22 mouse cellular contexts compared by ENCODE assay signal in the genomic region with DNA sequence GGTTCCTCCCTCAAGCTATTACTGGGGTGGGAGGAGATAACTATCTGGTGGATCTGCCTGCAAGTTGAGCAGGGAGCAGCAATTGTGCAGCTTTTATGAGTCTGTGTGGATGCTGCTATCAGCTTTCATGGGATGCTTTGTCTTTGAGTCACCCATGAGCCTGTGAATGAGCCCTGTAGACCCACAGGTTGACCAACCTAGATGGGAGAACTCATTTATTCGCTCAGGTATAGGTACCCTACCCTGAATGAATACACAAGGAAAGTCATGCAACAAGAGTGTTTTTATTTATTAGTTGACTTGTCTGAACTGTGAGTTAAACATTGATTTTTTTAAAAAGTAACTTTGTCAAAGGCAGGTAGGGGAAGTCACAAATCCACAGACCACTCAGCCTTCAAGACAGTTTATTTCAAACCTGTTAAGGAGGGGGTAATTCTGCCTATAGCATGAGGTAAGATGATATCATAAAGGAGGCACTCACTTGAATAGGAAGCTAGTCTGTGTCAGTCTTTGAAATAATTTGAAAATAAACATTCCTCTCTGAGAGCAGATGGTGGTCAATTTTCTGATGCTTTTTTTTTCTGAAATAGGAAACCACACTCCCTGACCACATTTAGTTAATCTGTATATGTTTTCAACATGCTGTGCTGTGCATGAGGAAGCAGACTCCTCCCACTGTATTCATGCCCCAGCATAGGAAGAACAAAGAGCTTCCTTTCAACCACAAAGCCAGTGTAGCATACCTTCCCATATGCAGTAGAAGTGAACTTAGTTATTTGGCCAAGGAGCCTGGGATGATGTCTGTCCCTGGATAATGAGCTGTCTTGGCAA.
A peak's percentile ranks its signal among the peaks of the same experiment; 100 is the strongest.
DNase-seq lines count a peak whose midpoint lies in the region; ATAC-seq and TF ChIP-seq lines count a peak whose summit lies in the region.
"Had no signal": no experiment of that assay in that cellular context is flagged by ENCODE, and none has a peak within 500 bp of the region (broad histone marks: within the 10 kb centered on the region; RNA-seq: fewer than 3 reads in every experiment).

No protein-coding gene starts in this region.

- ATAC-seq in hindbrain, postnatal 0 days: no peak
- ATAC-seq in hematopoietic stem cell, adult 5-6 weeks (replicated peaks in 1 of 2; ENCODE audit: insufficient read depth in 1 of 2, low FRiP score in 2 of 2, low TSS enrichment in 1 of 2, low read depth in 1 of 2, poor library complexity in 2 of 2, severe bottlenecking in 2 of 2): peak; percentile 60 to 86; a peak in 3 of 4 replicates
- ATAC-seq: activated CD4-positive, CD25-positive, alpha-beta regulatory T cell, adult 4 months; hindbrain, embryonic 16.5 days; intestine, embryonic 16.5 days had no signal

- no peak overlapping the region for H3K4me2 ChIP-seq in hindbrain, postnatal 0 days (ENCODE audit: low read depth, low read length)
- H3K4me2 ChIP-seq: limb, embryonic 15.5 days; lung, embryonic 15.5 days had no signal

- TF ChIP-seq CTCF in hindbrain, postnatal 0 days (IDR thresholded peaks at IDR 0.05; ENCODE audit: low read depth): no peak

- H3K36me3 ChIP-seq in hindbrain, embryonic 10.5 days: no peaks in the 10 kb centered on the region
- no peaks in the 10 kb centered on the region for H3K36me3 ChIP-seq in hindbrain, postnatal 0 days (ENCODE audit: insufficient read depth, low read length)
- H3K36me3 ChIP-seq in embryonic facial prominence, embryonic 10.5 days (replicated peaks): no peaks in the 10 kb centered on the region
- H3K36me3 ChIP-seq: limb, embryonic 15.5 days; lung, embryonic 15.5 days had no signal

- DNase-seq in hindbrain, embryonic 10.5 days (ENCODE audit: low spot score): no peak
- no peak for DNase-seq in hindbrain, postnatal 0 days (ENCODE audit: low spot score)
- peak; percentile 9 to 19 for DNase-seq in kidney, postnatal 4 days
- no peak for DNase-seq in kidney, postnatal 25 days
- no peak for DNase-seq in embryonic facial prominence, embryonic 10.5 days (ENCODE audit: low spot score)
- DNase-seq in left cerebral cortex, postnatal 10 days (ENCODE audit: extremely low spot score in 1 of 2, low spot score in 2 of 2): no peak
- no peak for DNase-seq in layer of hippocampus, postnatal 36 days
- DNase-seq: adrenal gland, postnatal 10 days; cerebellum, adult 2 months; cerebellum, postnatal 25 days; gastrocnemius, adult 2 months; heart, postnatal 4 days; lung, postnatal 4 days; right cerebral cortex, postnatal 4 days; thymus, postnatal 14 days had no signal

- H3K4me1 ChIP-seq in hindbrain, embryonic 10.5 days (replicated peaks): peaks cover 6% of the 10 kb centered on the region
- H3K4me1 ChIP-seq in hindbrain, postnatal 0 days (ENCODE audit: insufficient read depth, low read length): no peaks in the 10 kb centered on the region
- peaks cover 15% of the 10 kb centered on the region for H3K4me1 ChIP-seq in embryonic facial prominence, embryonic 10.5 days
- H3K4me1 ChIP-seq: limb, embryonic 15.5 days; lung, embryonic 15.5 days had no signal

- H3K27me3 ChIP-seq in hindbrain, embryonic 10.5 days (ENCODE audit: insufficient read depth, poor library complexity, severe bottlenecking): no peaks in the 10 kb centered on the region
- H3K27me3 ChIP-seq in hindbrain, postnatal 0 days (ENCODE audit: insufficient read depth, low read length): no peaks in the 10 kb centered on the region
- no peaks in the 10 kb centered on the region for H3K27me3 ChIP-seq in embryonic facial prominence, embryonic 10.5 days (replicated peaks; ENCODE audit: low read depth, poor library complexity, severe bottlenecking)
- H3K27me3 ChIP-seq: limb, embryonic 15.5 days; lung, embryonic 15.5 days had no signal

- WGBS in hindbrain, embryonic 10.5 days: 86% methylated on average over 1 of the region's 1 CpGs
- 88% methylated on average over 1 of the region's 1 CpGs for WGBS in hindbrain, postnatal 0 days
- 85% methylated on average over 1 of the region's 1 CpGs for WGBS in embryonic facial prominence, embryonic 10.5 days

- H3K27ac ChIP-seq in hindbrain, embryonic 10.5 days: peak overlapping the region; percentile 71
- H3K27ac ChIP-seq in hindbrain, postnatal 0 days: no peak overlapping the region
- peak overlapping the region; percentile 81 for H3K27ac ChIP-seq in embryonic facial prominence, embryonic 10.5 days (replicated peaks)
- H3K27ac ChIP-seq: gastrocnemius, adult 2 months; limb, embryonic 15.5 days; liver, embryonic 14.5 days; lung, embryonic 15.5 days had no signal

- H3K4me3 ChIP-seq in hindbrain, embryonic 10.5 days: no peak overlapping the region
- H3K4me3 ChIP-seq in hindbrain, postnatal 0 days (ENCODE audit: low read length): no peak overlapping the region
- no peak overlapping the region for H3K4me3 ChIP-seq in embryonic facial prominence, embryonic 10.5 days
- H3K4me3 ChIP-seq: gastrocnemius, adult 2 months; limb, embryonic 15.5 days; lung, embryonic 15.5 days had no signal

- intact Hi-C loops in left cerebral cortex, postnatal 10 days (cut with DNase I): no loop called here

- H3K9ac ChIP-seq in hindbrain, postnatal 0 days (replicated peaks; ENCODE audit: low read length): no peak overlapping the region
- H3K9ac ChIP-seq: limb, embryonic 15.5 days; liver, embryonic 14.5 days; lung, embryonic 15.5 days had no signal

- no peaks in the 10 kb centered on the region for H3K9me3 ChIP-seq in hindbrain, embryonic 10.5 days
- H3K9me3 ChIP-seq in hindbrain, postnatal 0 days (ENCODE audit: low read length): no peaks in the 10 kb centered on the region
- H3K9me3 ChIP-seq in embryonic facial prominence, embryonic 10.5 days: no peaks in the 10 kb centered on the region
- H3K9me3 ChIP-seq: limb, embryonic 15.5 days; lung, embryonic 15.5 days had no signal

Comparison
In these comparisons a context has a peak if more than half of its experiments do, and no peak if none do; other contexts are left out.
1. DNase-seq: peak in kidney, postnatal 4 days (2 of 2); none in hindbrain, embryonic 10.5 days (single experiment), hindbrain, postnatal 0 days (single experiment), kidney, postnatal 25 days (0 of 2), embryonic facial prominence, embryonic 10.5 days (single experiment), left cerebral cortex, postnatal 10 days (0 of 2) and layer of hippocampus, postnatal 36 days (0 of 2).